Comparison of ENCODE assay signal across 8 mouse cellular contexts in genomic region chr12:110417987-110418734, GRCm38 (mm10). TPM values are rescaled to one million over a fixed set of nuclear protein-coding genes. Genes with fewer than 3 reads are reported as not detected.
DNase-seq lines count a peak whose midpoint lies in the region; ATAC-seq and TF ChIP-seq lines count a peak whose summit lies in the region.

No protein-coding gene starts in this region.

- no peaks in the 10 kb centered on the region; the same call in 1 of the 2 replicates for H3K4me1 ChIP-seq in hindbrain, embryonic 15.5 days (replicated peaks)
- H3K4me1 ChIP-seq in hindbrain, embryonic 14.5 days (replicated peaks; ENCODE audit: control insufficient read depth, insufficient read depth, low read length): no peaks in the 10 kb centered on the region
- H3K4me1 ChIP-seq in intestine, embryonic 14.5 days (replicated peaks; ENCODE audit: control insufficient read depth, insufficient read depth, low read length): no peaks in the 10 kb centered on the region
- H3K4me1 ChIP-seq in liver, embryonic 16.5 days (ENCODE audit: control insufficient read depth, low read depth, low read length): peaks cover 16% of the 10 kb centered on the region
- no peaks in the 10 kb centered on the region for H3K4me1 ChIP-seq in stomach, postnatal 0 days (replicated peaks; ENCODE audit: control insufficient read depth, insufficient read depth)

- no peaks in the 10 kb centered on the region for H3K9me3 ChIP-seq in hindbrain, embryonic 15.5 days
- H3K9me3 ChIP-seq in hindbrain, embryonic 14.5 days (ENCODE audit: control insufficient read depth, low read length): no peaks in the 10 kb centered on the region
- H3K9me3 ChIP-seq in intestine, embryonic 14.5 days (ENCODE audit: control insufficient read depth, low read length): no peaks in the 10 kb centered on the region
- H3K9me3 ChIP-seq in liver, embryonic 16.5 days (replicated peaks; ENCODE audit: control insufficient read depth, low read length): no peaks in the 10 kb centered on the region
- no peaks in the 10 kb centered on the region for H3K9me3 ChIP-seq in stomach, postnatal 0 days (ENCODE audit: control insufficient read depth, low read length)

- TF ChIP-seq EP300 in stomach, postnatal 0 days (optimal IDR thresholded peaks at IDR 0.05): no peak

- no peak overlapping the region for H3K4me3 ChIP-seq in hindbrain, embryonic 15.5 days
- H3K4me3 ChIP-seq in hindbrain, embryonic 14.5 days (replicated peaks; ENCODE audit: low read length): no peak overlapping the region
- no peak overlapping the region for H3K4me3 ChIP-seq in intestine, embryonic 14.5 days (ENCODE audit: low read depth, low read length)
- no peak overlapping the region for H3K4me3 ChIP-seq in liver, embryonic 16.5 days (ENCODE audit: low read depth, low read length)
- H3K4me3 ChIP-seq in stomach, postnatal 0 days (ENCODE audit: low read depth, low read length): no peak overlapping the region

- no peak for DNase-seq in hindbrain, embryonic 14.5 days (ENCODE audit: low spot score)
- DNase-seq in adrenal gland, adult 8-10 months: peak; percentile 44
- DNase-seq in intestine, embryonic 14.5 days (ENCODE audit: low spot score): no peak
- peak; percentile 93 for DNase-seq in stomach, postnatal 0 days (ENCODE audit: low spot score)
- DNase-seq in left cerebral cortex, postnatal 36 days (ENCODE audit: low spot score in 2 of 2): no peak
- no peak for DNase-seq in layer of hippocampus, postnatal 14 days (ENCODE audit: low spot score in 2 of 2)

- intact Hi-C loops in left cerebral cortex, postnatal 36 days (cut with DNase I): loop anchor here (2.0 kb wide), 2 partner anchors 285 to 425 kb away; partner anchors contain the start of gene Hsp90aa1

- H3K9ac ChIP-seq in hindbrain, embryonic 15.5 days: no peak overlapping the region
- H3K9ac ChIP-seq in hindbrain, embryonic 14.5 days: no peak overlapping the region
- H3K9ac ChIP-seq in intestine, embryonic 14.5 days (ENCODE audit: low read length): no peak overlapping the region
- no peak overlapping the region for H3K9ac ChIP-seq in liver, embryonic 16.5 days (ENCODE audit: low read depth, low read length)
- H3K9ac ChIP-seq in stomach, postnatal 0 days (ENCODE audit: low read length): no peak overlapping the region

- no peak for TF ChIP-seq CTCF in stomach, postnatal 0 days (IDR thresholded peaks at IDR 0.05; ENCODE audit: low read depth)

- WGBS in hindbrain, embryonic 15.5 days: 48% methylated on average over 20 of the region's 20 CpGs
- 42% methylated on average over 20 of the region's 20 CpGs for WGBS in hindbrain, embryonic 14.5 days
- 43% methylated on average over 20 of the region's 20 CpGs for WGBS in intestine, embryonic 14.5 days
- WGBS in liver, embryonic 16.5 days (ENCODE audit: insufficient replicate concordance): 44% methylated on average over 20 of the region's 20 CpGs
- WGBS in stomach, postnatal 0 days: 38% methylated on average over 20 of the region's 20 CpGs

- H3K27ac ChIP-seq in hindbrain, embryonic 15.5 days (replicated peaks): no peak overlapping the region
- no peak overlapping the region for H3K27ac ChIP-seq in hindbrain, embryonic 14.5 days
- H3K27ac ChIP-seq in intestine, embryonic 14.5 days (ENCODE audit: low read depth): no peak overlapping the region
- H3K27ac ChIP-seq in liver, embryonic 16.5 days (ENCODE audit: low read length): no peak overlapping the region
- H3K27ac ChIP-seq in stomach, postnatal 0 days (replicated peaks): peak overlapping the region; percentile 63

- peak; percentile 67; the same call in 1 of the 2 replicates for ATAC-seq in hindbrain, embryonic 15.5 days (ENCODE audit: low FRiP score, low read depth)
- ATAC-seq in hindbrain, embryonic 14.5 days (ENCODE audit: low FRiP score): no peak
- ATAC-seq in intestine, embryonic 14.5 days (replicated peaks; ENCODE audit: low FRiP score, low TSS enrichment, low read depth): peak; percentile 66
- peak; percentile 62 for ATAC-seq in liver, embryonic 16.5 days (ENCODE audit: low read depth)
- peak; percentile 92 for ATAC-seq in stomach, postnatal 0 days (ENCODE audit: low FRiP score, low TSS enrichment)

- no peaks in the 10 kb centered on the region for H3K27me3 ChIP-seq in hindbrain, embryonic 15.5 days
- no peaks in the 10 kb centered on the region for H3K27me3 ChIP-seq in hindbrain, embryonic 14.5 days (ENCODE audit: control insufficient read depth, insufficient read depth, low read length)
- no peaks in the 10 kb centered on the region for H3K27me3 ChIP-seq in intestine, embryonic 14.5 days (replicated peaks; ENCODE audit: control insufficient read depth, insufficient read depth, low read length)
- H3K27me3 ChIP-seq in liver, embryonic 16.5 days (ENCODE audit: control insufficient read depth, insufficient read depth, low read depth, low read length): no peaks in the 10 kb centered on the region
- H3K27me3 ChIP-seq in stomach, postnatal 0 days (ENCODE audit: control insufficient read depth, insufficient read depth, low read length): no peaks in the 10 kb centered on the region

- H3K36me3 ChIP-seq in hindbrain, embryonic 15.5 days: no peaks in the 10 kb centered on the region
- no peaks in the 10 kb centered on the region for H3K36me3 ChIP-seq in hindbrain, embryonic 14.5 days (replicated peaks; ENCODE audit: control insufficient read depth, insufficient read depth)
- H3K36me3 ChIP-seq in intestine, embryonic 14.5 days (ENCODE audit: control insufficient read depth, insufficient read depth, low read length): no peaks in the 10 kb centered on the region
- no peaks in the 10 kb centered on the region for H3K36me3 ChIP-seq in liver, embryonic 16.5 days (ENCODE audit: control insufficient read depth, insufficient read depth)
- H3K36me3 ChIP-seq in stomach, postnatal 0 days (ENCODE audit: control insufficient read depth, insufficient read depth, low read length): no peaks in the 10 kb centered on the region

- no peak overlapping the region for H3K4me2 ChIP-seq in hindbrain, embryonic 15.5 days
- no peak overlapping the region for H3K4me2 ChIP-seq in hindbrain, embryonic 14.5 days (replicated peaks)
- no peak overlapping the region for H3K4me2 ChIP-seq in intestine, embryonic 14.5 days (ENCODE audit: low read length)
- no peak overlapping the region; the same call in 1 of the 2 replicates for H3K4me2 ChIP-seq in liver, embryonic 16.5 days (ENCODE audit: low read depth, low read length)
- H3K4me2 ChIP-seq in stomach, postnatal 0 days (replicated peaks; ENCODE audit: low read depth): no peak overlapping the region

RNA-seq across cellular contexts. Expression of gene Ppp2r5c, which starts 28.8 kb away (rescaled TPM):
- polyA plus RNA-seq in hindbrain, embryonic 15.5 days (2015; fragmentation: Nextera tagmentation; extraction: Ambion mirVana): 143 and 151 TPM in 2 replicates
- polyA plus RNA-seq in hindbrain, embryonic 14.5 days (2014; fragmentation: Nextera tagmentation; extraction: Ambion mirVana): 163 TPM in 2 replicates
- 100 to 1,000 TPM; 106 to 141 (median 127) TPM for total RNA-seq in adrenal gland, adult 8-10 months (2022)
- 153 and 170 TPM in 2 replicates for polyA plus RNA-seq in intestine, embryonic 14.5 days (2014; fragmentation: Nextera tagmentation; extraction: Ambion mirVana)
- 59.4 and 65.0 TPM in 2 replicates for polyA plus RNA-seq in liver, embryonic 16.5 days (2015; fragmentation: Nextera tagmentation; extraction: Ambion mirVana)
- polyA plus RNA-seq in stomach, postnatal 0 days (2015; fragmentation: Nextera tagmentation; extraction: Ambion mirVana): 113 TPM in 2 replicates
- total RNA-seq in left cerebral cortex, postnatal 36 days (2021): 100 to 1,000 TPM; 270 to 283 TPM
- total RNA-seq in layer of hippocampus, postnatal 14 days (2021): 100 to 1,000 TPM; 250 to 255 TPM

Comparison
In these comparisons a context has a peak if more than half of its experiments do, and no peak if none do; other contexts are left out.
1. DNase-seq: peak in adrenal gland, adult 8-10 months (single experiment) and stomach, postnatal 0 days (single experiment); none in hindbrain, embryonic 14.5 days (single experiment), intestine, embryonic 14.5 days (single experiment), left cerebral cortex, postnatal 36 days (0 of 2) and layer of hippocampus, postnatal 14 days (0 of 2).